Mouse (Mus musculus) natural killer cell, adult 2 months (primary cell): ENCODE data around the gene Casc3.

Source experiments
- DNase-seq, 2 experiments: peaks; one replicate each; pipeline ENCODE4 v3.0.0; 2022; ENCODE audit warnings: low spot score in 2 of 2

Gene Casc3

GRCm38 (mm10) chr11:98835725-98836124 is 31.0 kb downstream of the Casc3 start:
- DNase-seq = no peak

- no peak for DNase-seq
Observed at GRCm38 (mm10) chr11:98836128-98836527, 31.4 kb downstream of the Casc3 start.

GRCm38 (mm10) chr11:98836651-98837141 is 32.0 kb downstream of the Casc3 start, which contains the start of gene Rapgefl1:
TSS of gene Rapgefl1 (plus strand) at chr11:98836785.
- peak; percentile 68 to 70 for DNase-seq

GRCm38 (mm10) chr11:98837231-98837704 is 32.6 kb downstream of the Casc3 start:
- no peak for DNase-seq

GRCm38 (mm10) chr11:98837917-98838316 is 33.2 kb downstream of the Casc3 start:
- DNase-seq = no peak

- no peak for DNase-seq
Observed at GRCm38 (mm10) chr11:98838512-98838911, 33.8 kb downstream of the Casc3 start.

- no peak for DNase-seq
Observed at GRCm38 (mm10) chr11:98839402-98839801, 34.7 kb downstream of the Casc3 start.

- DNase-seq = no peak
Observed at GRCm38 (mm10) chr11:98839897-98840296, 35.2 kb downstream of the Casc3 start.

GRCm38 (mm10) chr11:98846016-98846415 is 41.3 kb downstream of the Casc3 start:
- DNase-seq = no peak

- DNase-seq = no peak
Observed at GRCm38 (mm10) chr11:98846865-98847604, 42.3 kb downstream of the Casc3 start.

GRCm38 (mm10) chr11:98849196-98849894 is 44.6 kb downstream of the Casc3 start:
- no peak for DNase-seq

GRCm38 (mm10) chr11:98850100-98851093 is 45.7 kb downstream of the Casc3 start:
- no peak for DNase-seq

- DNase-seq = no peak
Observed at GRCm38 (mm10) chr11:98854116-98854515, 49.4 kb downstream of the Casc3 start.

GRCm38 (mm10) chr11:98854659-98855058 is 50.0 kb downstream of the Casc3 start:
- DNase-seq = no peak

- peak; percentile 61 to 74 for DNase-seq
Observed at GRCm38 (mm10) chr11:98858759-98859731, 54.3 kb downstream of the Casc3 start.

GRCm38 (mm10) chr11:98863028-98863750 is 58.5 kb downstream of the Casc3 start, which contains the start of gene Wipf2:
TSS of gene Wipf2 (plus strand) at chr11:98863638.
- DNase-seq = peak; percentile 95 to 96

- DNase-seq = no peak
Observed at GRCm38 (mm10) chr11:98863751-98864429, 59.2 kb downstream of the Casc3 start.

GRCm38 (mm10) chr11:98867293-98867692 is 62.6 kb downstream of the Casc3 start:
- no peak for DNase-seq

GRCm38 (mm10) chr11:98869906-98870305 is 65.2 kb downstream of the Casc3 start:
- DNase-seq = no peak
